Mouse (Mus musculus) embryonic fibroblast, embryonic 13.5 days (primary cell): ENCODE results near the gene Prkacb.

Experiments used
- CTCF ChIP-seq: IDR thresholded peaks from 2 replicates; pipeline ENCODE4 v1.5.1; 2011; ENCODE audit warnings: mild to moderate bottlenecking, control low read depth, low read length, moderate library complexity, borderline replicate concordance; ENCODE audit not compliant: insufficient read depth
- POLR2A ChIP-seq: IDR thresholded peaks from 2 replicates; pipeline ENCODE4 v1.6.1; 2011; ENCODE audit warnings: low read depth, mild to moderate bottlenecking, control low read depth, low read length, moderate library complexity

DNA sequence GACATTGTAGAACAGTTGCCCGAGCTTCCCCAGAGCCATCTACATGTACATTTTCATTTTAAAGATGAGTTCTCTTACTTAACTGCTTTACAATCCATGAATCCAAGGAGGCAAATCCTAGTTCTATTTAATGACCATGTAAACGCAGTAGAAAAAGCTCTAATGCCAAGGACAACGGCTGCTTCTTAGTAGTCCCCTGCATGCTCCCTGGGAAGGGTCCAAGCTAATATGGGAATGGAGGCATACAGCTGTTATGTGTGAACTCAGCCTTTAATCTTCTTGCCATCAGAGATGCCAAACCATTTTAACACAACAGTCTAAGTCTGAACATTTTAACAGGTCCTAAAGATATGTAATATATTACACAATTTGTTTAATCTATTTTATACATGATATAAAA, 32.5 kb downstream of the Prkacb start:
- no peak for TF ChIP-seq CTCF
- no peak for TF ChIP-seq POLR2A
